Mouse (Mus musculus) left cerebral cortex, postnatal 10 days (tissue): Measurements from ENCODE around the gene Gm14409. TPM values are rescaled to one million over a fixed set of nuclear protein-coding genes. Genes with fewer than 3 reads are reported as not detected.
"Not testable (repeated sequence)": the region's sequence is repeated elsewhere in the genome, so short reads cannot be mapped to it uniquely, and the experiment has no call there.

Experiments
- DNase-seq, 2 experiments: peaks; one replicate each; pipeline ENCODE4 v3.0.0; 2021 to 2022; ENCODE audit warnings: low spot score in 2 of 2, mixed read lengths in 1 of 2; ENCODE audit errors: extremely low spot score in 1 of 2
- intact Hi-C: fragments of 180-260 bp; cut with DNase I; formaldehyde crosslinking; loops from one replicate; pipeline ENCODE4 v1.15.1; 2025
- total RNA-seq, 2 experiments: library from RNA; stranded (reverse); gene quantifications; 2 replicates each; pipeline ENCODE4 v1.2.3; 2021

Gm14409 gene
- total RNA-seq: 1 to 10 TPM; 1.5 to 1.8 TPM

GRCm38 (mm10) chr2:177266936-177267335, at the start of gene Gm14409:
Gene Gm14409, minus strand, starts transcription at chr2:177267036.
- intact Hi-C loops, DNase-seq: not testable (repeated sequence)

GRCm38 (mm10) chr2:177309627-177310026, 42.8 kb upstream of the Gm14409 start:
- intact Hi-C loops, DNase-seq: not testable (repeated sequence)

GRCm38 (mm10) chr2:177304980-177305379, 38.1 kb upstream of the Gm14409 start:
- DNase-seq, intact Hi-C loops: not testable (repeated sequence)

GRCm38 (mm10) chr2:177283701-177284100, 16.9 kb upstream of the Gm14409 start:
- DNase-seq, intact Hi-C loops: not testable (repeated sequence)

GRCm38 (mm10) chr2:177277754-177278153, 10.9 kb upstream of the Gm14409 start:
- DNase-seq, intact Hi-C loops: not testable (repeated sequence)

GRCm38 (mm10) chr2:177272237-177272636, 5.4 kb upstream of the Gm14409 start:
- peak in 1 of 2 experiments; percentile 10 for DNase-seq
- intact Hi-C loops: not testable (repeated sequence)

- intact Hi-C loops, DNase-seq: not testable (repeated sequence)
Observed at GRCm38 (mm10) chr2:177247449-177247848, 19.4 kb downstream of the Gm14409 start.

GRCm38 (mm10) chr2:177230461-177230860, 36.4 kb downstream of the Gm14409 start:
- intact Hi-C loops, DNase-seq: not testable (repeated sequence)

Other genes with a start within 250 kb of the Gm14409 start
- under 1 TPM; 0.51 to 0.84 TPM for gene Gm14401, start 192.7 kb downstream of the Gm14409 start, total RNA-seq
- 10 to 100 TPM; 54.4 to 54.8 TPM for gene Gm14410, start 60.6 kb downstream of the Gm14409 start, total RNA-seq
- gene Gm14412, start 57.3 kb upstream of the Gm14409 start, total RNA-seq: 1 to 10 TPM; 1.9 to 2.0 TPM
- gene Gm14418, start 131.3 kb upstream of the Gm14409 start, total RNA-seq: 10 to 100 TPM; 28.4 to 30.6 TPM
- gene Zfp970, start 197.7 kb upstream of the Gm14409 start, total RNA-seq: 10 to 100 TPM; 17.7 to 19.2 TPM
- gene Gm14403, start 231.2 kb upstream of the Gm14409 start, total RNA-seq: 10 to 100 TPM; 21.1 to 22.0 TPM